Mouse (Mus musculus) ovary, postnatal 10 days (tissue): ENCODE results near the gene Slc41a1.

ENCODE experiments used
- DNase-seq: peaks from one replicate; pipeline ENCODE4 v3.0.0; 2022; ENCODE audit warnings: low spot score

The Slc41a1 gene

DNA sequence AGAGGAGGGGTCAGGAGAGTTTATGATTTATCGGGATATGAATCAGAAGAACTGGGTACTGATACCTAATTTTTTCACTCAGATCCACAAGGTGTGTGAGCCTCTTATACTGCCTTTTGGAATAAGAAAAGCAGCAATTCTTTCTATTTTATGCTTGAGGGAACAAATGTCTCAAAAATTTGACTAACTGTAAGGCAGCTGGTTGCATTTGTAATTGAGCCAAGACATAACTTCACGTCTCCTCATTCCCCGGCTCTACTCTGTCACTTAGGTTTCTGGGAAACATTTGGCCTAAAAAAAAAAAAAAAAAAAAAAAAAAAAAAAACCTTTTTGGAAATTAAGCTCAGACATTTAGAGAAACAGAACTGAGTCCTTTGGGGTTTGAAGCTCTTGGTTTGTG, 59.3 kb downstream of the Slc41a1 start:
- no peak for DNase-seq

DNA sequence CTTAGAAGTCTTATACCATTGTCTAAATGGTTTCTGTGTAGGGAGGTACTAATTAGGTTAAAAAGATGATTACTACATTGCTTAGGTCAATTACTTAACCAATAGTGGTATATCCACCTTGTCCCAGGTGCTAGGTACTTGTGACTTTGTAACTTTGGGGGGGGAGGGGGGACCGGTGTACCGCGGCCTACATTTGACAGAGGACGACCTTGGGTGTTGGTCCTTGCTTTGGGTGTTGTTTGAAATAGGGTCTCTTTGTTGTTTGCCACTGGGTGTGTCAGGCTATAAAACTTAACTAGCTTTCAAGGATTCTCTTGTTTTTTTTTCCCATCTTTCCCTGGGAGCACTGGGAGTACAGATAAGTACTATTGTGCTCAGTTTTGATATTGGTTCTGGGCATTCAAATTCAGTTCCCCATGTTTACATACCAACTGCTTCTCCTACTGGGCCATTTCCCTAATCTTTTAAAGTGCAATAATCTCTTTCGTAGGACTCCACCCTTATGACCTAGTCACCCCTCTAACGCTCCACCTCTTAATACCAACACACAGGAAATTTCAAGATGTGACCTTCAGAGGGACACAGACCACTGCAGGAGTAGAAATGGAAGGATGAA, 62.9 kb downstream of the Slc41a1 start:
- no peak for DNase-seq

DNA sequence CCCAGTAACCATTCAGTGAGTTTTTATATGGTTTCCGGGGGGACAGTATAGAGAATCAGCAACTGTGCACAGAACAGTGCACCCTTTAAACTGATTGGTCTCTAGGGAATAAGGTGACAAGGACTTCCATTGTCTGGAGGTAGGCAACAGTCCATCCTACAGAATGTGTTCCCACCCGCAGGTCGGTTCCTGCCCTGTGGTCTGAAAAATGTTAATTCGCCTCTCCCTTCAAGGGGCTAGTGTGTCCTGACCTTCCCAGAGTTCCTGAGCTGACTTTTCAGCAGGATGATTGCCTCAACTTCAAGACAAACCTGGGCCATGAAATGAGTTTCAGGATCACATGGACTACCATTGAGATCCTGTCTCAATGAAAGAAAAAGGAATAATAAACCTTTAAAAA, 64.1 kb downstream of the Slc41a1 start:
- no peak for DNase-seq
